Mouse (Mus musculus) CH12.LX (cell line): ENCODE results near the gene Zfp691. TPM values are rescaled to one million over a fixed set of nuclear protein-coding genes. Genes with fewer than 3 reads are reported as not detected.

ENCODE experiments used
- polyA plus RNA-seq: library from polyadenylated mRNA; unstranded; fragments of >175 nt; gene quantifications from 2 replicates; pipeline ENCODE4 v1.2.1, GENCODE M21; 2012; ENCODE audit warnings: low read depth; ENCODE audit not compliant: insufficient read length
- total RNA-seq, 2 experiments: library from RNA; depleted of rRNA; stranded (reverse); fragments of 300-350 nt in 1 of 2; fragments of >200 nt in 1 of 2; gene quantifications; 2 replicates each; pipeline ENCODE4 v1.2.3; 2012 to 2014

The Zfp691 gene
- total and polyA plus RNA-seq, 3 experiments, result 3.2 to 4.7 (median 4.0) TPM

Other genes with a start within 250 kb of the Zfp691 start
- 1.4 and 1.6 TPM in 2 replicates for gene Olfr1328, start 235.6 kb downstream of the Zfp691 start, total RNA-seq (2012; rRNA removed)
- gene Olfr1328, start 235.6 kb downstream of the Zfp691 start, total RNA-seq (2014; rRNA removed), result 0.74 and 1.5 TPM in 2 replicates
- gene Olfr1328, start 235.6 kb downstream of the Zfp691 start, polyA plus RNA-seq, result 1.1 and 1.2 TPM in 2 replicates
- gene Lao1, start 212.6 kb downstream of the Zfp691 start, total RNA-seq (2012; rRNA removed), result 0.34 and 0.46 TPM in 2 replicates
- gene Lao1, start 212.6 kb downstream of the Zfp691 start, total RNA-seq (2014; rRNA removed), result not detected in 2 replicates
- 0.81 and 1.1 TPM in 2 replicates for gene Lao1, start 212.6 kb downstream of the Zfp691 start, polyA plus RNA-seq
- gene Slc2a1, start 65.5 kb downstream of the Zfp691 start, total RNA-seq (2012; rRNA removed), result 26.8 and 46.2 TPM in 2 replicates
- 55.3 and 64.9 TPM in 2 replicates for gene Slc2a1, start 65.5 kb downstream of the Zfp691 start, total RNA-seq (2014; rRNA removed)
- 30.5 and 33.4 TPM in 2 replicates for gene Slc2a1, start 65.5 kb downstream of the Zfp691 start, polyA plus RNA-seq
- not detected in 2 replicates for gene Ermap, start 15.8 kb upstream of the Zfp691 start, total RNA-seq (2012; rRNA removed)
- gene Ermap, start 15.8 kb upstream of the Zfp691 start, total RNA-seq (2014; rRNA removed), result not detected in 2 replicates
- 0.23 TPM in 1 of 2 replicates, not detected in the other for gene Ermap, start 15.8 kb upstream of the Zfp691 start, polyA plus RNA-seq
- gene Svbp, start 21.1 kb upstream of the Zfp691 start, total RNA-seq (2012; rRNA removed), result 15.8 and 16.2 TPM in 2 replicates
- gene Svbp, start 21.1 kb upstream of the Zfp691 start, total RNA-seq (2014; rRNA removed), result 15.5 and 15.7 TPM in 2 replicates
- 21.8 and 23.5 TPM in 2 replicates for gene Svbp, start 21.1 kb upstream of the Zfp691 start, polyA plus RNA-seq
- not detected in 2 replicates for gene Tmem269, start 44.0 kb upstream of the Zfp691 start, total RNA-seq (2012; rRNA removed)
- 0.16 TPM in 1 of 2 replicates, not detected in the other for gene Tmem269, start 44.0 kb upstream of the Zfp691 start, total RNA-seq (2014; rRNA removed)
- gene Tmem269, start 44.0 kb upstream of the Zfp691 start, polyA plus RNA-seq, result 0.18 TPM in 1 of 2 replicates, not detected in the other
- 7.5 and 8.7 TPM in 2 replicates for gene AU022252, start 58.5 kb upstream of the Zfp691 start, total RNA-seq (2012; rRNA removed)
- 12.7 and 13.5 TPM in 2 replicates for gene AU022252, start 58.5 kb upstream of the Zfp691 start, total RNA-seq (2014; rRNA removed)
- gene AU022252, start 58.5 kb upstream of the Zfp691 start, polyA plus RNA-seq, result 15.4 and 18.8 TPM in 2 replicates
- 11.3 and 14.8 TPM in 2 replicates for gene P3h1, start 58.7 kb upstream of the Zfp691 start, total RNA-seq (2012; rRNA removed)
- gene P3h1, start 58.7 kb upstream of the Zfp691 start, total RNA-seq (2014; rRNA removed), result 27.1 and 29.2 TPM in 2 replicates
- 31.6 and 32.0 TPM in 2 replicates for gene P3h1, start 58.7 kb upstream of the Zfp691 start, polyA plus RNA-seq
- gene Cldn19, start 81.2 kb upstream of the Zfp691 start, total RNA-seq (2012; rRNA removed), result not detected in 2 replicates
- not detected in 2 replicates for gene Cldn19, start 81.2 kb upstream of the Zfp691 start, total RNA-seq (2014; rRNA removed)
- 0.08 and 0.09 TPM in 2 replicates for gene Cldn19, start 81.2 kb upstream of the Zfp691 start, polyA plus RNA-seq
- 724 and 865 TPM in 2 replicates for gene Ybx1, start 120.4 kb upstream of the Zfp691 start, total RNA-seq (2012; rRNA removed)
- 901 and 989 TPM in 2 replicates for gene Ybx1, start 120.4 kb upstream of the Zfp691 start, total RNA-seq (2014; rRNA removed)
- gene Ybx1, start 120.4 kb upstream of the Zfp691 start, polyA plus RNA-seq, result 2,139 and 2,246 TPM in 2 replicates
- 125 and 175 TPM in 2 replicates for gene Ppih, start 146.4 kb upstream of the Zfp691 start, total RNA-seq (2012; rRNA removed)
- 179 and 195 TPM in 2 replicates for gene Ppih, start 146.4 kb upstream of the Zfp691 start, total RNA-seq (2014; rRNA removed)
- gene Ppih, start 146.4 kb upstream of the Zfp691 start, polyA plus RNA-seq, result 132 and 158 TPM in 2 replicates
- gene Ccdc30, start 241.3 kb upstream of the Zfp691 start, total RNA-seq (2012; rRNA removed), result 0.04 TPM in 1 of 2 replicates, not detected in the other
- gene Ccdc30, start 241.3 kb upstream of the Zfp691 start, total RNA-seq (2014; rRNA removed), result not detected in 2 replicates
- gene Ccdc30, start 241.3 kb upstream of the Zfp691 start, polyA plus RNA-seq, result not detected in 2 replicates
- 14.7 and 20.1 TPM in 2 replicates for gene Ppcs, start 248.2 kb upstream of the Zfp691 start, total RNA-seq (2012; rRNA removed)
- gene Ppcs, start 248.2 kb upstream of the Zfp691 start, total RNA-seq (2014; rRNA removed), result 20.7 and 22.7 TPM in 2 replicates
- 19.1 and 19.3 TPM in 2 replicates for gene Ppcs, start 248.2 kb upstream of the Zfp691 start, polyA plus RNA-seq
- 0.13 and 0.25 TPM in 2 replicates for gene Zmynd12, start 248.6 kb upstream of the Zfp691 start, total RNA-seq (2012; rRNA removed)
- gene Zmynd12, start 248.6 kb upstream of the Zfp691 start, total RNA-seq (2014; rRNA removed), result 0.47 and 0.75 TPM in 2 replicates
- 0.53 and 1.0 TPM in 2 replicates for gene Zmynd12, start 248.6 kb upstream of the Zfp691 start, polyA plus RNA-seq